Mouse (Mus musculus): ENCODE results near the gene Zbtb16. TPM values are rescaled to one million over a fixed set of nuclear protein-coding genes. Genes with fewer than 3 reads are reported as not detected.
A peak's percentile ranks its signal among the peaks of the same experiment; 100 is the strongest.

The Zbtb16 gene
- polyA plus RNA-seq, 1 experiment from 2014 or later: 2.1 TPM

DNA sequence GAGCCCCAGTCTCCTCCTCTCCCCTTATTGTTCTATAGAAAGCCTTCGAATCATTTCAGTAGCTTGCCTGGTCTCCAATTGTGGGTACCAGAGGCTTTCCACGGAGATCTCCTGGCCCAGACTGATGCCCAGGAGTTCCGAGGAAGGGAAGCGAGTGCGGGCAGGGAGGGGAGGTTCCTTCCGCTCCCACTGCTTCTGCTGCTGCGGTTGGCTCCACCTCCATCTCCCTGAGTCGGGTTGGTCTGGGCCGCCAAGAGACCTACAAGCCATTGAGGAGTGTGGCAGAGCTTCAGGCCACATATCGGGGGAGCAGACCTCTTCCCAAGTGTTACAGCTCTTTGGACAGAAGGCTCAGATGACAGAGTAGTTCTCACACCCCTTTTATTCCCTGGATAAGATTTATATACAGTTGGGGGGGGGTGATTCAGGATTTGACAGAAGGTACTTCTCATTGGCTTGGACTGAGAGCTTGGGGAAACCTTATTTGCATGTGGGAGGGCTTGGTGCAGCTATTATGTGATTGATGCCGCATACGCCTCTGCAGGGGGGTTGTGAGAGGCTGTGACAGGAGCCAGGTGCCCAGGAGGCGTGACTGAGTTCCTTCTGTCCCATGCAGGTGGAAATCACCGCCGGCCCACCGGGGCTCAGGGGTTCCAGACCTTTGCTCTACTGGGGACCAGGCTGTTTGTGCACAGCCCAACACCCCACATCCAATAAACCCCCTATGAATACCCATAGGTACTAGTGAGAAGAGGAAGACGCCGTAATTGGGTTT is 200.3 kb downstream of the Zbtb16 start:
- 41% methylated on average over 18 of the region's 18 CpGs for WGBS
- H3K9me3 ChIP-seq (replicated peaks): no peaks in the 10 kb centered on the region
- H3K9ac ChIP-seq: no peak overlapping the region
- H3K36me3 ChIP-seq: no peaks in the 10 kb centered on the region
- H3K4me3 ChIP-seq (replicated peaks): no peak overlapping the region
- peaks cover 8% of the 10 kb centered on the region; the same call in 1 of the 2 replicates for H3K27me3 ChIP-seq
- no peak for ATAC-seq (replicated peaks; ENCODE audit: low FRiP score)
- H3K4me1 ChIP-seq: peaks cover 5% of the 10 kb centered on the region; the same call in 1 of the 2 replicates
- no peak overlapping the region for H3K27ac ChIP-seq
- H3K4me2 ChIP-seq: peak overlapping the region; percentile 39

DNA sequence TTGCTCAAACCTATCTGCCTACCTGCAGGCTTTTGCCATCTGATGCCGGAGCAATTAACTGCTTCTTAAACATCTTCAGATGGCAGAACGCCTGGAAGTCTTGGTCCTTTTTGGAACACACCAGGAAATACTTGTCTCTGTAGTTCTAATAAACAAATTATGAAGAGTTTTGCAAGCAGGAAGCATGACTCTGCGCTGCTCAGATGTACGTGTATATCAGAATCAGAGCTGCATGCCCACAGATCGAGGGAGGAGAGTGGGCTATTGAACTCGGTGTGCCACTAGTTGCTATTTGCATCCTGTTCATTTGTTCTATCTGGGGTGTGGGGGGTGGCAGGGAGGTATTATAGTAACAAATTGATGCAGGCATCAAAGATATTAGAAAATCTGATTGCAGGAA is 202.9 kb downstream of the Zbtb16 start:
- Histone ChIP-seq H3K4me1 (peaks cover 5% of the 10 kb centered on the region; the same call in 1 of the 2 replicates), H3K4me2 (no peak overlapping the region), H3K36me3 (no peaks in the 10 kb centered on the region), H3K4me3 (replicated peaks) (no peak overlapping the region), H3K9ac (no peak overlapping the region), H3K9me3 (replicated peaks) (no peaks in the 10 kb centered on the region), H3K27me3 (peaks cover 8% of the 10 kb centered on the region; the same call in 1 of the 2 replicates), H3K27ac (no peak overlapping the region)
- ATAC-seq (replicated peaks; ENCODE audit: low FRiP score): no peak
- 82% methylated on average over 6 of the region's 6 CpGs for WGBS

DNA sequence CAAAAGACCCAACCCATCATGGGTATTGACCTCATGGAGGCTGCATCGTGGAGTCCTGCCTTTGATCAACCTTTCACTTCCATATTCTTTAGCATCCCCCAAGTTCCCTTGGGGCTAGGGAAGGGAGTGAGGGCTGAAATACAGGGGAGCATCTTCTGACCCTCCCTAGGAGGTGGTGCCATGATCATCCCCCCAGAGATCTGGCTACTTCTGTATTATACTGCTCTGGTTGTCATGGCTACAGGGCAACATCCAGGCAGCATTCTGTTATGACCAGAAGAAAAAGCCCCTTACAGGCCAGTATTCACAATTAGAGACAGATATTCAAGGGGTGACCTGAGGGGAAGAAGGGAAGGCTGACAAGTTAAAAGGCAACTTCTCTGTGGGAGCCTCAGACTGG is 216.8 kb downstream of the Zbtb16 start:
- peaks cover 7% of the 10 kb centered on the region for H3K4me1 ChIP-seq
- H3K36me3 ChIP-seq: no peaks in the 10 kb centered on the region
- no peak overlapping the region for H3K4me3 ChIP-seq (replicated peaks)
- no peak for ATAC-seq (replicated peaks; ENCODE audit: low FRiP score)
- no peak overlapping the region for H3K9ac ChIP-seq
- H3K9me3 ChIP-seq (replicated peaks): 0 out of 2 replicates have a peak, but pooled peaks cover 3% of the 10 kb centered on the region
- 85% methylated on average over 1 of the region's 1 CpGs for WGBS
- no peak overlapping the region for H3K4me2 ChIP-seq
- no peak overlapping the region for H3K27ac ChIP-seq
- H3K27me3 ChIP-seq: peaks cover 6% of the 10 kb centered on the region; the same call in 1 of the 2 replicates

DNA sequence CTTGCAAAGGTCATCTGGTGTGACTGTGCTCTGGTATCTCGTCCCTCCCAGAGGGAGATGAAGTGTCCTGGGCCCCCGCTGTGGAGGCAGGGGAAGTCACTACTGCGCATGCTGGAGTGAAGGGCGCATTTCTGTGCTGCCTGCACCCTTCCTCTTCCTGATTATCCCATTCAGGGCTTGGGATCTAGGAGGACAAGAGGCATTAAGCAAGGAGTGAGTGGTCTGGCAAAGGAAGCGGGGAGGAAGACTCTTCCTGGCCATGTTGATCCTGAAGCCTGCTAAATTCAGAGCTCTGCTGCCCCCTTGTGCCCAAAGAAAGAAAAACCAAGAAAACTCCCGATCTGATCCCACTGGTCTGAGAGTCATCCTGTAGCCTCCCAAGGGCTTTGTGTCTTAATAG is 217.4 kb downstream of the Zbtb16 start:
- WGBS: 29% methylated on average over 6 of the region's 6 CpGs

DNA sequence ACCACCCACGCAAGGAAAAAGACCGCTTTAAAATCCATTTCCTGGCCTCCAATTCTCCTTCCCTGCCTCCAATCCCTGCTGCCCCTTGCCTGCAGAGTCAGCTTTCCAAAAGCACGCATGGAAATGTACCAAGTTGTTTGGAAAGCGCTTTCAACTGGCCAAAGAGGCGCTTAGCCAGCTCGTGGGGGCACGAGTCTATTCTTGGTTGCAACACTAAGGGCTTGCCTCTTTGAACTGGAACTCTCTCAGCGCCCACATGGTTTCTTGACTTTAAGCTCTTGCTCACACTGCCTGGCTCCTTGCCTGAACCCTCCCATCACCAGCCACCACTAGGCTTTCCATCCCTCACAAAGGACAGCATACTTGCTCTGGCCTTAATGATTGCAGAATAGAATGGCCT is 217.9 kb downstream of the Zbtb16 start:
- H3K4me1 ChIP-seq: peaks cover 7% of the 10 kb centered on the region
- ATAC-seq (replicated peaks; ENCODE audit: low FRiP score): no peak
- no peaks in the 10 kb centered on the region for H3K36me3 ChIP-seq
- H3K9ac ChIP-seq: no peak overlapping the region
- no peak overlapping the region for H3K4me2 ChIP-seq
- peaks cover 6% of the 10 kb centered on the region; the same call in 1 of the 2 replicates for H3K27me3 ChIP-seq
- WGBS: 83% methylated on average over 8 of the region's 8 CpGs
- no peak overlapping the region for H3K4me3 ChIP-seq (replicated peaks)
- H3K9me3 ChIP-seq (replicated peaks): no peaks in the 10 kb centered on the region
- H3K27ac ChIP-seq: no peak overlapping the region

More for the DNA sequence above, 217.4 kb downstream of the Zbtb16 start:
- H3K4me2 ChIP-seq: peak overlapping the region; percentile 45
- H3K27ac ChIP-seq: no peak overlapping the region
- H3K4me1 ChIP-seq: peaks cover 7% of the 10 kb centered on the region
- 0 out of 2 replicates have a peak, but pooled peaks cover 3% of the 10 kb centered on the region for H3K9me3 ChIP-seq (replicated peaks)
- no peak overlapping the region for H3K4me3 ChIP-seq (replicated peaks)
- no peak overlapping the region for H3K9ac ChIP-seq
- peaks cover 6% of the 10 kb centered on the region; the same call in 1 of the 2 replicates for H3K27me3 ChIP-seq
- ATAC-seq (replicated peaks; ENCODE audit: low FRiP score): no peak
- H3K36me3 ChIP-seq: no peaks in the 10 kb centered on the region

DNA sequence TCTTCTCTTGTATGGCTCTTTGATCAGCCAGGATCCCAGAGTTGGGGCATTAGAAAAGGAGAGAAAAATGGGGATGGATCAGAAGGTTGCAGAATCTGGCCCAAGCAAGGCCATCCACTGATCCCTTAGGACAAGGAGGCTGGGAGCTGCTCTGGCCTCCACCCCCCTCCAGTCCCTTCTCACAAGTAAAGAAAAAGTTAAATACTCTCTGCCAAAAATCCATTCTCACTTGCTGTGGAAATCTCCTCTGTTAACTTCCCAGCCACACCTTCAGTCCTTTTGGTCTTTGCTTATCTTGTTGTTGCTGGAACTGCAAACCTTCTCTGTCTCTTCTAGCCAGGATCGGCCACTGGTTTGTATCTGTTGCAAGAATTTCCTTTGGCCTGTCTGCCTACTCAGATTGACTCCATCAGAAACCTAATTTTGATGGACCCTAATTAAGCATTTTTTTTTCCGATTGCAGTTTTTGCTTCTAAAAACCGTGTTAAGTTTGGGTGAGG is 218.5 kb downstream of the Zbtb16 start:
- 81% methylated on average over 3 of the region's 3 CpGs for WGBS
- no peaks in the 10 kb centered on the region for H3K9me3 ChIP-seq (replicated peaks)
- ATAC-seq (replicated peaks; ENCODE audit: low FRiP score): no peak

DNA sequence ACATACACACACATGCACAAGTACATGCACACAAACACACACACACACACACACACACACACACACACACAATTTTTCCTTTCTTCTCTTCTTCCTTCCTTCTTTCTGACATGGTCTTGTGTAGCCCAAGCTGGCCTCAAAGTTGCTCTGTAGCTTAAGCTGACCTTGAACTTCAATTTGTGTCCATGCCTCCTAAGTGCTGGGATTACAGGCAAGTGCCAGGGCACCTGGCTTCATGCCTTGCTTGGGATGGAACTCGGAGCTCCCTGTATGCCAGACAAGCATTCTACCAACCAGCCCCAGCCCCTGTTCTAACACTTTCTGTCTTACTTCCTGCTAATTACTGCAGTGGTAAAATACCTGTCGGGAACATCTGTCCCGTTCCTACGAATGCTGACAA is 222.8 kb downstream of the Zbtb16 start:
- Histone ChIP-seq H3K4me2 (no peak overlapping the region), H3K4me1 (peaks cover 3% of the 10 kb centered on the region), H3K27ac (no peak overlapping the region), H3K36me3 (no peaks in the 10 kb centered on the region), H3K4me3 (replicated peaks) (no peak overlapping the region), H3K9me3 (replicated peaks) (no peaks in the 10 kb centered on the region), H3K9ac (no peak overlapping the region), H3K27me3 (no peaks in the 10 kb centered on the region)
- WGBS: 79% methylated on average over 4 of the region's 4 CpGs
- ATAC-seq (replicated peaks; ENCODE audit: low FRiP score): no peak

More for the DNA sequence above, 218.5 kb downstream of the Zbtb16 start:
- Histone ChIP-seq H3K4me3 (replicated peaks) (no peak overlapping the region), H3K4me1 (peaks cover 7% of the 10 kb centered on the region), H3K9ac (no peak overlapping the region), H3K36me3 (no peaks in the 10 kb centered on the region), H3K27me3 (peaks cover 6% of the 10 kb centered on the region; the same call in 1 of the 2 replicates), H3K4me2 (no peak overlapping the region), H3K27ac (no peak overlapping the region)

DNA sequence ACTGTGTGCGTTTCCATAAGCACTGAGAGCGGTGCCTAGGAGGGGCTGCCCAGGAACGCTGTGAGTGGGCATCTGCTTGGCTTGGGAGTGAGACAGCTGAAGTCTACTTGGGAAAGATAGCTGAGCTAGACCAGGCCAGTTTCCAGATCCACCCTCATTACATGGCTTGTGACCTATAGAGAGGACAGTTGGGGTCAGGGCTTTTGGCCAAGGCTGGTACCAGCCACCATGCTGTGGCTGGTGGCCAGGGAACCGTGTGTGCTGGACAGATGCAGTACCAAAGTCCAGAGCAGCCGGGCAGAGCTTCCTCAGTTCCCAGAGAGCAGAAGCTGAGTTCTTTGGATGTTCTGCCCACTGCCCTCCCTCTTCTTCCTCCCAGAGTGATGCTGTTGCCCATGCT is 223.5 kb downstream of the Zbtb16 start:
- no peak for ATAC-seq (replicated peaks; ENCODE audit: low FRiP score)

DNA sequence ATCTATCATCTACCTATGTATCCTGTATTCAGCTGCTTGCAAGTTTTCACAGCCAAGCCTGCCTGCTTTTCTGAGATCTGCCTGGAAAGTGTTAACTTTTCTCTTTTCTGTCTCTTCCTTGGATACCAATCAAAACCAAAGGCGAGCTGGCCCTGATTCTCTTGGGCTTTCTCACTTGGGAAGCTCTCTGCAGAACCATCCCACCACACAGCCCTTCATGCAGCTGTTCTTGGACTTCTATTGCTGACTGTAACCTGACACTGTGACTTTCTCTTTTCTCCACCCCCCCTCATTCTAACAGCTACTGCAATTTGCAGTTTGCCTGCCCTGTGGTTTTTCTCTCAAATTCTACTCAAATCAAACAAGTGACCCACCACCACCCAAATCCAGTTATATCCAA is 225.0 kb downstream of the Zbtb16 start:
- Histone ChIP-seq H3K27me3 (no peaks in the 10 kb centered on the region), H3K9me3 (replicated peaks) (no peaks in the 10 kb centered on the region), H3K9ac (no peak overlapping the region), H3K27ac (no peak overlapping the region), H3K4me2 (no peak overlapping the region), H3K36me3 (no peaks in the 10 kb centered on the region), H3K4me1 (no peaks in the 10 kb centered on the region), H3K4me3 (replicated peaks) (no peak overlapping the region)
- 13% methylated on average over 1 of the region's 1 CpGs for WGBS
- ATAC-seq (replicated peaks; ENCODE audit: low FRiP score): no peak

More for the DNA sequence above, 223.5 kb downstream of the Zbtb16 start:
- Histone ChIP-seq H3K9ac (no peak overlapping the region), H3K36me3 (no peaks in the 10 kb centered on the region), H3K9me3 (replicated peaks) (no peaks in the 10 kb centered on the region), H3K4me1 (no peaks in the 10 kb centered on the region), H3K4me2 (no peak overlapping the region), H3K27ac (no peak overlapping the region), H3K4me3 (replicated peaks) (no peak overlapping the region), H3K27me3 (no peaks in the 10 kb centered on the region)
- 87% methylated on average over 5 of the region's 5 CpGs for WGBS

DNA sequence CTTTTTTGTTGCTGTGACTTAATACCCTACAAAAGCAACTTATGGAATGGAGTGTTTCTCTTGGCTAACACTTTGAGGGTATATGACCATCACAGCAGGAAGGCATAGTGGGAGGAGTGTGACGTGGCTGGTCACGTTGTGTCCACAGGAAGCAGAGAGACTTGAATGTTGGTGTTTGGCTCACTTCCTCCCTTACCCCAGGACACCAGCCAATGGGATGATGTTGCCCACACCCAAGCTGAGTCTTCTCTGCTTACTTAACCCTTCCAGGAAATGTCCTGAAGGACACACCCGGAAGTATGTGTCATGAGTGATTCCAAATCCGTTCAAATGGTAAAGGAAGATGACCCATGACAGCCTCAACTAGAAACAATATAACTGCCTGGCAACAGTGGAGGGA is 226.3 kb downstream of the Zbtb16 start:
- H3K4me2 ChIP-seq: no peak overlapping the region
- peaks cover 5% of the 10 kb centered on the region; the same call in 1 of the 2 replicates for H3K4me1 ChIP-seq
- H3K9me3 ChIP-seq (replicated peaks): no peaks in the 10 kb centered on the region
- ATAC-seq (replicated peaks; ENCODE audit: low FRiP score): no peak
- 57% methylated on average over 4 of the region's 4 CpGs for WGBS
- H3K27ac ChIP-seq: no peak overlapping the region
- no peak overlapping the region for H3K4me3 ChIP-seq (replicated peaks)
- no peaks in the 10 kb centered on the region for H3K27me3 ChIP-seq
- no peak overlapping the region for H3K9ac ChIP-seq
- H3K36me3 ChIP-seq: no peaks in the 10 kb centered on the region

DNA sequence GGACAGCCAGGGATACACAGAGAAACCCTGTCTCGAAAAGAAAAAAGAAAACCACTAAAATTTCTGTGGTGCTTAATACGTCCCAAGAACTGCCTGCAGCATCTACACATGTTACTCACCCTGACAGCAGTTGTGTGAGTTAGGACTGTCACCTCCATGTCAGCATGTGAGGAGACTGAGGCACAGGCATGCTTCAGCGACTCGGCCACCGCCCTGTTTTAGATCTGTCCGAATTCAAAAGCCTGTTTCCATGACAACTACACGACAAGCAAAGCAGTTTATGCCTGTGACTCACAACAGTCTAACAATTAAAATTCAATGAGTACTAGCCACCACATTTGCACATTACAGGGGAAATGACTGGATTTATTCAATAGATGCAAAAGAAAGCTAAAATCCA is 228.6 kb downstream of the Zbtb16 start:
- Histone ChIP-seq H3K4me2 (no peak overlapping the region), H3K27ac (no peak overlapping the region), H3K36me3 (no peaks in the 10 kb centered on the region), H3K9ac (no peak overlapping the region), H3K4me3 (replicated peaks) (no peak overlapping the region), H3K9me3 (replicated peaks) (no peaks in the 10 kb centered on the region), H3K4me1 (peaks cover 5% of the 10 kb centered on the region; the same call in 1 of the 2 replicates), H3K27me3 (no peaks in the 10 kb centered on the region)
- WGBS: 72% methylated on average over 7 of the region's 7 CpGs
- no peak for ATAC-seq (replicated peaks; ENCODE audit: low FRiP score)

DNA sequence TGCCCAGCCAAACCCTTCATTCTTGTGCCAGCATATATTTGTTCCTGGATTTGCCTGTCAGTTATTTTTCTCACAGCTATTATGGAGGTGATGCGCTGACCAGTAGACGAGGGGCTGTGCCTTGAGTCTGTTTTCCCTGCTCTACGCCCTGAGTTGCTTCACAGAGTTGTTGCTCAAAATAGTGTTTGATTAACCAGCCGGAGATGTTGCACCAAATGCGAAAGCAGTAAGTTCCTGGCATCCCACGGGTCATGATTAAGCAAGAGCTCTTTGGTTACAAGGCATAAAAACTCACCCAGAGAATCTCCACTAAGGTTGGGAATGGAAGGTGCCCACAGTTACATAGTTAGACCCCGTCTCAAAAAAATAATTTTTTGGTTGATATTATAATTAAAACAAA is 229.9 kb downstream of the Zbtb16 start:
- no peak overlapping the region for H3K9ac ChIP-seq
- no peak overlapping the region for H3K4me2 ChIP-seq
- H3K9me3 ChIP-seq (replicated peaks): no peaks in the 10 kb centered on the region
- no peaks in the 10 kb centered on the region for H3K27me3 ChIP-seq
- H3K4me1 ChIP-seq: peaks cover 5% of the 10 kb centered on the region; the same call in 1 of the 2 replicates
- 81% methylated on average over 7 of the region's 7 CpGs for WGBS
- no peaks in the 10 kb centered on the region for H3K36me3 ChIP-seq
- no peak overlapping the region for H3K27ac ChIP-seq
- no peak for ATAC-seq (replicated peaks; ENCODE audit: low FRiP score)
- no peak overlapping the region for H3K4me3 ChIP-seq (replicated peaks)
